Mouse (Mus musculus) layer of hippocampus, postnatal 25 days (tissue): Measurements from ENCODE around the gene Pdk2. TPM values are rescaled to one million over a fixed set of nuclear protein-coding genes. Genes with fewer than 3 reads are reported as not detected.

ENCODE experiments used
- DNase-seq, 2 experiments: peaks; one replicate each; pipeline ENCODE4 v3.0.0; 2022; ENCODE audit warnings: mixed read lengths in 2 of 2, low spot score in 1 of 2; ENCODE audit errors: extremely low spot score in 1 of 2
- total RNA-seq, 2 experiments: library from RNA; stranded (reverse); gene quantifications; 2 replicates each; pipeline ENCODE4 v1.2.3; 2021

Pdk2 gene
- total RNA-seq, 2 experiments from 2014 or later: 114 to 118 TPM

DNA sequence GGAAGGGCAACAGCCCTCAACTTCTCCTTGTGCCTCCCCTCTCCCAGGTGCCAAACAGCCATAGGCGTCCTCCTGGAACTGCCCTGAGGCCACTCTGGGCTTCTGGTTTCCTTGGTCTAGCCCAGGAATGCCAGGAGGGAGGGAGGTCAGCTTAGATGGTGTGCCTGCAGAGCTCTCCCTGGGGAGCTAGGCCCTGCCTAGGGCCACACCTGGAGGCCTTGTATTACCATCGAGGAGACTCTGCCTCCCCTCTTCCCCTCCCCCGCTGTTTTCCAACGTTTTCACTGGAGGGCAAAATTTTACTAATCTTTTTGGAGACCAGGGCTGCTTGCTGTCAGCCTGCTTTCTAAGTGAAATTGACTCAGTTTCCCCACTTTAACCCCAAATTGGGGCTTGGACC is 35.1 kb downstream of the Pdk2 start:
- no peak for DNase-seq

DNA sequence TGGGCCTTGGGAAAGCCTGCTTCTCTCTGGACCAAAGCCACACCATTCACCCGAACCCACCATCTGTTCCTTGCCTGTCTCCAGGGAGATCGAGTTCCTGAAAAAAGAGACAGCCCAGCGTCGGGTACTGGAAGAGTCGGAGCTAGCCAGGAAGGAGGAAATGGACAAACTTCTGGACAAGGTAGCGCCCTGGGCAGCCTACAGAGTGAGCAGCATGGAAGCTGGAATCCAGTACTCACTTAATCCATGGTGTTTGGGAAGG is 36.3 kb downstream of the Pdk2 start:
- no peak for DNase-seq

DNA sequence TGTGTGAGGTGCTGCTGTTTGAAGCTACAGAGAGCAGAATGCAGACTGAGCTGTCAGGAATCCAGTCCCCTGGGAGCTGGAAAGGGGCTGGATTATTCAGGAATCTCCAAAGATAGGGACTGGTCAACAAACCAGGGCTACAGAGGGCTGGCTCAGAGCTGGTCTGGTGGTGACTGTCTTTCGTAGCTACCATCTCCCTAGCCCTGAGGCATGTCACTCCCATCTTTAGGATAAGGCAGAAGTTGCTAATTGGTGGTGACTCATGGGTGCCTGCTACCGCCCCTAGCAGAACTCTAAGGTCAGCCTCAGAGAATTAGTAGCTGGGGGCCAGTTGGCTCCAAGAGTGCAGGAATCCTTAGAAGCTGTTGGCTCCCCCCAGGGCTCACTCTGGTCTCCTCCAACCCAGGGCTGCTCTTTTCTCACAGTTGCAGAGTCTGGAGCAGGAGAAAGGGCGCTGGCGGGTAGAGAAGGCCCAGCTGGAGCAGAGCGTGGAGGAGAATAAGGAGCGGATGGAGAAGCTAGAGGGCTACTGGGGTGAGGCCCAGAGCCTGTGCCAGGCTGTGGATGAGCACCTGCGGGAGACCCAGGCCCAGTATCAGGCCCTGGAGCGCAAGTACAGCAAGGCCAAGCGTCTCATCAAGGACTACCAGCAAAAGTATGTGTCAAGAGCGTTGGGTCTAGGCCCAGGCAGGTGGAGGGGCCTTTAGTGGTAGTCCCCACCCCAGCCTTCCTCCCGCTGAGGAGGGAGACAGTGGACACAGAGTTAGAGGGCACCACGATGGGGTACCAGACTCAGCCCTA is 36.8 kb downstream of the Pdk2 start:
- DNase-seq: no peak

DNA sequence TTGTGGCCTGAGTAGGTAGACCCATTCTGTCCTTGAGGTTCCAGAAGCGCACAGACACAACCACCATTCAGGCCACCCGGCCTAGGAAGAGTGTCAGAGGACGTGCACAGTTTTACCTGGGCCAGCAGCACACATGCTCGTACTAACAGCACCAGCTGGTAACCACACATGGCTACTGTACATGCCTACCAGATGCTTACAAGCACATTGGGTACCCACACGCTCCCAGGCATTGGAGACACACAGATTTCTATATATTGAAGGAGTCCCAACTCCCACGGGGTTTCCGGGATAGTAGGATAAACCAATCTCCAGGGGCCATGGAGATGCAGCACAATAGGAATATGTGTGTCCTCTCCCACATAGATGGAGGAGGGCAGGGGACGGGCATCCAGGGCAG is 38.4 kb downstream of the Pdk2 start:
- DNase-seq: no peak

DNA sequence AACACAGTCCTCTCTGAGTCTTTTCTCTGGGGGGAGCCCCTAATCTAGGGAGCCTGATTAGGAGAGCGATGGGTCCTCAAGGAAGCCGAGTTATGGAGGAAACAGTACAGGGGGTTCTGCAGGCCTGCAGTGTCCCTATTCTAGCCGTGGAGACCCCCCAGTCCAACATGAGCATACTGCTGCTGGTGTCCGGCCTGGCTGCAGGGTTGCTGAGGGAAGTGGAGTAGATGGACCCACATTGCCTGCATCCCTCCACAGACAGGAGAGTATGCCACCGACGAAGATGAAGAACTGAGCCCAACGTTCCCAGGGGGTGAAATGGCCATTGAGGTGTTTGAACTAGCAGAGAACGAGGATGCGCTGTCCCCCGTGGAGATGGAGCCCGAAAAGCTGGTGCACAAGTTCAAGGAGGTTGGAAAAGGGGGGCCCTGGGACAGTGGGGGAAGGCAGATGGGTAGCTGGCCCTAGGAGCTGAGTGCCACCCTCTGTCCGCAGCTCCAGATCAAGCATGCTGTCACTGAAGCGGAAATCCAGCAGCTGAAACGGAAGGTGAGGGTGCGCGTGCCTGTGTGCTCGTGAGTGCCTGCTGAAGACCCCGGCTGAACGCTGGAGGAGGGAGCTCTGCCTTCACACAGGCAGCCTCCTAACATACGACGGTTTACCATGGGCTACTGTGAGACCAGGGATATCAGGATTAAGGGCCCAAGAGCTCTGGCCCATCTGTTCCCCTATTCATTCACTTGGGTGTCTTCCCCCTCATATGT is 39.4 kb downstream of the Pdk2 start:
- DNase-seq: no peak

DNA sequence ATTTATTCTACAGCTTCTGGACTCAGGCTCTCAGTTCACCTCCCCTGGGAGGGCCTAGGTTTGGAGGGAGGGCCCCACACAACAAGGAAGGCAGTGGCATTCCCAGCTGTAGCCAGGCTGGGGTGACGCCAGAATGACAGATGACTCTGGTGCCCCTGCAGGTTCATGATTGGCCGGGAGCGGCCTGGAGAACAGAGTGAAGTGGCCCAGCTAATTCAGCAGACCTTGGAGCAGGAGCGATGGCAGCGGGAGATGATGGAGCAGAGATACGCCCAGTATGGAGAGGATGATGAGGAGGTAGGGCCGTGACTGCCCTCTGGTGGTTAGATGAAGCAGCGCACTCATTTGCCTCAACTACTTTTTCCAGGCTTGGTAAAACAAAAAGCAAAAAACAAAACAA is 40.1 kb downstream of the Pdk2 start:
- DNase-seq: peak in 1 of 2 experiments; percentile 67

DNA sequence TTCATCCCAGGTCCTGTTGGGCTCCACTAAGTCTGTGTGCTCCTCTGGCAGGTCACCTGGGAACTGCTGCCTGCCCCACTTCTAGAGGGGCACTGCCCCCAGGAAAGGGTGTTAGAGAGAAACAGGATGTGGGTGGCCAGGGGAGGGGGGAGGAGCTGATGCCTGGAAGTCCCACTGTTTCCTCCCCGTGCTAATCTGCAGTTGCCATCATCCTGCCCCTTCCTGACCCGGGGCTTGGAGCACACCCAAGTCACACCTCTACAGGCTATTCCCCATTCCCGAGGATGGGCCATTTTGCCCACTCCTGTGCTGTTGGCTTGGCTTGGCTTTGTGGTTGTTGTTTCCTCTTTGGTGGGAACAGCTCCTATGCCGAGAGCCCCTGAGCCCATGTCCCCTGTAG is 40.6 kb downstream of the Pdk2 start:
- no peak for DNase-seq

DNA sequence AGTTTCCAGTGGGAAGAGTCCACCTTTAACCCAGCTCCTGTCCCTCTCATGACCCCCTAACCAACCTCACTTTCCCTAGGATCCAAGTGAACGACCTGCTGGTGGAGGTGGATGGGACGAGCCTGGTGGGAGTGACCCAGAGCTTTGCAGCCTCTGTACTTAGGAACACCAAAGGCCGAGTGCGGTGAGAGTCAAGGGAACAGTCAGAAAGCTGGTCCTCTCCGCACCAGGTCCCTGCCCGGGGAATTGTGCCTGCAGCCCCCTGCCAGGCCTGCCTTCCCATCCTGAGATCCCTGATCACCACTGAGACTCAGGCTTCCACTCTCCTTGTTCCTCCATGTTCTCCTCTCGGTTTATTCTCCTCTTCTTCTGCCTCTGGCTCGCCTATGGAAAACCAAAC is 41.0 kb downstream of the Pdk2 start:
- DNase-seq: no peak

DNA sequence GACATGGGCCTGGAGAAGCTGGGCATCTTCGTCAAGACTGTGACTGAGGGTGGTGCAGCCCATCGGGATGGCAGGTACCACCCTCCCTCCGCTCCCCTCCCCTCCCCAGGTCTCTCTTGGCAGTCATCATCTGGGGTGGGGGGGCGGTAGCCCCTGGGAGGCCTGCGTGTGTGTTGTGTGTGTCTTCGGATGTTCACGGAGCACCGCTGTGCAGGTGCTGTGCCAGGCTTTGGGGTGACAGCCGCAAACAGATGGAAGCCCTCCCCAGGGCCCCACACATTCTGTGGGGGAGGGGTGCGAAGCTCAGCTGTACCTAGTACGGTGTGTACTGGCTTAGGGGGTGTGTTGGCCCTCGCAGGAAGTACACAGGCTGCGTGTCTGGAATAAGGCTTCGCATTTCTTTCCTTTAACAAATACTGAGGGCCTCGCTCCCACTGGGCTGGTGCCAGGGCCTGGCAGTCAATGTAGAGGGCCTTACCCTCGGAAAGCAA is 43.1 kb downstream of the Pdk2 start:
- peak in 1 of 2 experiments; percentile 68 for DNase-seq

DNA sequence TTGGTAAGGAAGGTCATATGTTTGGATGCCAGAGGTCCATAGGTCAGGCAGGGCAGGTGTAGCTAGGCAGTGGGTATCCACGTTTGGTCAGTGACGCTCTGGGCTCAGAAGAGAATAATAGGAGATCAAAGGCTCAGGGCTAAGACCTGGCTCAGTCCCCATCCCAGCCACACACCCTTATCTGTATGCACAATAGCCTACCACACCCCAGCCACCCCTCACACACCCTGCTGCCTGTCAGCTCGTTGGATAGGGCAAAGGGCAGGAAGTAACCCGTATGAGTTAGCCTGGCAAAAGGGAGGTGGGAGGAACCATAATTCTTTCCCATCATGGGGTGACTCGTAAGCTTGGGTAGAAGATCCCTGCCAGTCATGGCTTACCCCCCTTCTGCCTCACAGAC is 43.6 kb downstream of the Pdk2 start:
- no peak for DNase-seq

DNA sequence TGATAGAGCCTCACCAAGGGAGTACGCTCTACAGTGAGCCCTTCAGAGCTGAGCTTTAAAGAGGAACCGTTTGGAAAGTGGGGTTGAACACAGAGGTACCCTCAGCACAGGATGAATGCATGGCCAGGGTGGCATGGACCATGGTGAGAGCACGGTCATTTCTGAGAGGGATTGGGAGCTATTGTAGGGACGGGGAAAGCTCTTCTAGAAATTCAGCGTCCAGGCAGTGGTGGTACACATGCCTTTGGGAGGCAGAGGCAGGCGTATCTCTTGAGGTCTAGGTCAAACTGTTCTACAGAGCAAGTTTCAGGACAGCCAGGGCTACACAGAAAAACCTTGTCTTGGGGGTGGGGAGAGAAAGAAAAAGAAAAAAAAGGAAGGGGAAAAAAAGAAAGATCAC is 44.2 kb downstream of the Pdk2 start:
- no peak for DNase-seq

DNA sequence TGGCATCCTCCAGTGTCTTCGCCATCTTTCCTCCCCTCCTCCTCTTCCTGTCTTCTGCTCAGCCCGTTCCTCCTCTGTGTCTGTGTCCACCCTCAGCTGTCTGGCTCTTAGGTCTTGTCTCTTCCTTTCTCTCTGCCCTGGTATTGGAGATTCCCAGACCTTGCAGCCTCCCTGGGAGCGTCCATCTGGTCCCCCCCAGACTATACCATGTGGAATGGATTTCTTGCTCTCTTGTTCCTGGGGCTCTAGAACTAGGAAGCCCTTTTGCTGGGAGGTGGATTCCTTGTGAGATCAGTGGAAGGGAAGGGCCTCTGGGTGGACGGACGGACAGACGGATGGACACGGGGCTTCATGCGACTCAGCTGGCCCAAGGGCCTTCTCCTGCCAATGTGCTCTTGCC is 45.1 kb downstream of the Pdk2 start:
- DNase-seq: no peak

DNA sequence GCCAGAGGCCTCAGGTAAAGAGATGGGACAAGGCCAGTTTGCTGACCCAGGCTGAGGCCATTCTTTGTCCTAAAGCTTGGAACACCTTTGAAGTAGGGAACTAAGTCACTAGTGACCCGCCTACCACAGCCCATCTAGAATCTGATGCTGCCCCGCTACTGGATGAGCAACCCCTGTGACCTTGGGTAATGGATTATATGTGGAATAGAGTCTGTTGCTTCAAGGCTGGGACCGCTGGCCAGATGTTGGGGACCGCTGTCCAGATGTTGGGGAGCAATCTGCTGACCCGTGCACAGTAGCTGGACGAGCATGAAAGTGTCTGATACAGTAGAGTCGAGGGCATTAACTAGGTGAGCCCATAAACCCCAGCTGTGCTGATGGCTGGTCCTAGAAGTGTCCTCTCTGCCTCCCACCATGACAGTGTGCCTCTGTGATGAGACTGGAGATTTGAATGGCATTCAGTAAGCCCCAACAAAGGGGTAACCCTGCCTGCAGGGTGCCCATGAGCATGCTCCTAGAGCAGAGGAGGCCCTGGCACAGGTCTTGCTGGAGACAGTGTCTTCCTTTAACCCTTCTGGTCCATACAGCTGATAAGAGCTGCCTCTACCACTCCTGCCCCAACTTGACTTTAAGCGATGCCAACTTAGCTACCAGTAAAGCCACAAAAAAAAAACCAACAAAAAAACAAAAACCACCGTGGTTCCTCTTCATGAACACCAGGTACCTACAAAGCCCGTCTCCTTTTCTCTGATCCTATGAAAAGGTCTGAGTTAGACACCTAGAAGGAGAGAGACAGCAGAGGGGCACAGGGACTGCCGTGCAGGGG is 46.0 kb downstream of the Pdk2 start:
- DNase-seq: no peak

DNA sequence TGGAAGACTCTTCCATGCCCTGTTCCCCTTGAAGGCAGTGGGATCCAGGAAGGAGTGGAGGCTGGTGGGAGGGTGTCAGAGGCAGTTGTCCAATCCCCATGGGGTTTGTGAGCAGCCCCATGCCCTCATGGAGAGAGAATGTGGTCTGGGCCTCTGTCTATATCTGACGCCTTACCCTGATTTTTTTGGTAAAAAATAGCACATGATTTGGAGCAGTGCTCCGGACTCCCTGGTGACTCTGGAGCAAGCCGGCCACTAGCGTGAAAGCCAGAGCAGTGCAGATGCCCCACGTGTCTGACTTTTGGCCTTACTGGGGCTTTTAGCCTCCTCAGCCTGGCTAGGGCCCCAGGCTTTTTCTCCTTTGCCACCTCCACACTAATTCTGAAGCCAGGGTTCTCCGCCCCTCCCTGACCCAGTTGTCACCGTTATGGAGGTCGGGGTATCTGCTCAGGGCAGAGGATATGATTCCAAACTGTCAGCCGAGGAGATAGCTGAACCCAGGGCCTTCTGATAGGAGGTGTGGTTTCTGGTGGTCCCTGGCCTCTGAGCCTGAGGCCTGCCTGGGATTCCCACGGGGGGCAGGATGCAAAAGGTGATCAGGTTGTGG is 46.8 kb downstream of the Pdk2 start:
- no peak for DNase-seq

DNA sequence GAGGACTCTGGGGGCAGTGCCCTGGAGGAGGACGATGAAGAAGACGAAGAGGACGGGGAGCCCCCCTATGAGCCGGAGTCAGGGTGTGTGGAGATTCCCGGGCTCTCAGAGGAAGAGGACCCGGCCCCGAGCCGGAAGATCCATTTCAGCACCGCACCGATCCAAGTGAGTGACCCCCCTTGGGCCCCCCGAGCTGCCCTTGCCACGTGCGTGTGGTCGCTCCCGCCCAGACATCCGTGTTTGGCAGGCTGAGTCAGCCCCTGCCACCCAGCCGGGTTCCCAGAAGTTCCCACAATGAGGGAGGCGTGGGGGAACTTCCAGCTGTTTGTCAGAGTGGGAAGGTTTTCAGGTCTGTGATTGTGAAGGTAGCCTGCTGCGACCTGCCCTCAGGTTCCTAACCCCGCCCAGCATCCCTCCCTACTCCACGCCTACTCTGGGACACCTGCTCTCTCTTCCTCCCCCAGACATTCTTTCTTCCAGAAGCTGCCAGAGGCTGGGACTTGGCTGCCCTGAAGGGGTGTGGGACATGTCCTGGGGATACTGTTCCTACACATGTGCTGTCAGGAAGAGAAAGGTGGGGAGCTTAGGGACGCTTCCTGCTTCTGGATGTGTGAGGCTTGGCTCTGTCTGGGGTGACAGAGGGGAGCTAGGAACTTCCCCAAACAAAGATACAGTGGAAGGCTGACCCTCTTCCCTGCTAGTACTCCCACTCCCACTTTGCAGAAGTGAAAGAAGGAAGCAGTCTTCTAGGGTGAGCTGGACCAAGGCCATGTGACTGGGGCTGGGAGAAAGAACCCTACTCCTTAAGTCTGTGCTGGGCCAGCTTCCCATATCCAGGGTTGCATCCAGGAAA is 48.2 kb downstream of the Pdk2 start:
- DNase-seq: peak in 1 of 2 experiments; percentile 26

DNA sequence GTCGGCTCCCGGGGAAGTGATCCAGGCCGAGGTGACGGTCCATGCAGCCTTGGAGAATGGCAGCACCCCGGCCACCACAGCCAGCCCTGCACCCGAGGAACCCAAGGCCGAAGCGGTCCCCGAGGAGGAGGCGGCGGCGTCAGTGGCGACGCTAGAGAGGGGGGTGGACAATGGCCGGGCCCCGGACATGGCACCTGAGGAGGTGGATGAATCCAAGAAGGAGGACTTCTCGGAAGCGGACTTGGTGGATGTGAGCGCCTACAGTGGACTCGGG is 48.7 kb downstream of the Pdk2 start:
- DNase-seq: no peak

DNA sequence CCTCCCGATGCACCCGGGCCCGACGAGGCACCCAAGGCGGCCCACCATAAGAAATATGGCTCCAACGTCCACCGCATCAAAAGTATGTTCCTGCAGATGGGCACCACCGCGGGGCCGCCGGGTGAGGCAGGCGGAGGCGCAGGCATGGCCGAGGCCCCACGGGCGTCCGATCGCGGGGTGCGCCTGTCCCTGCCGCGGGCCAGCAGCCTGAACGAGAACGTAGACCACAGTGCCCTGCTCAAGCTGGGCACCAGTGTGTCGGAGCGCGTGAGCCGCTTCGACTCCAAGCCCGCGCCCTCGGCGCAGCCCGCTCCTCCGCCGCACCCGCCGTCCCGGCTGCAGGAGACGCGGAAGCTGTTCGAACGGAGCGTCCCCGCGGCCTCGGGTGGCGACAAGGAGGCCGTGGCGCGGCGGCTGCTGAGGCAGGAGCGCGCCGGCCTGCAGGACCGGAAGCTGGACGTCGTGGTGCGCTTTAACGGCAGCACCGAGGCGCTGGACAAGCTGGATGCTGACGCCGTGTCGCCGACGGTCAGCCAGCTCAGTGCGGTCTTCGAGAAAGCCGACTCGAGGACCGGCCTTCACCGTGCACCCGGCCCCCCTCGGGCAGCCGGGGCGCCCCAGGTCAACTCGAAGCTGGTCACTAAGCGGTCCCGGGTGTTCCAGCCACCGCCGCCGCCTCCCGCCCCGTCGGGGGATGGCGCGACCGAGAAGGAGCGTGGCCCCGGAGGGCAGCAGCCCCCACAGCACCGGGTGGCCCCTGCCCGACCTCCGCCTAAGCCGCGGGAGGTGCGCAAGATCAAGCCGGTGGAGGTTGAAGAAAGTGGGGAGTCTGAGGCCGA is 49.3 kb downstream of the Pdk2 start:
- no peak for DNase-seq

DNA sequence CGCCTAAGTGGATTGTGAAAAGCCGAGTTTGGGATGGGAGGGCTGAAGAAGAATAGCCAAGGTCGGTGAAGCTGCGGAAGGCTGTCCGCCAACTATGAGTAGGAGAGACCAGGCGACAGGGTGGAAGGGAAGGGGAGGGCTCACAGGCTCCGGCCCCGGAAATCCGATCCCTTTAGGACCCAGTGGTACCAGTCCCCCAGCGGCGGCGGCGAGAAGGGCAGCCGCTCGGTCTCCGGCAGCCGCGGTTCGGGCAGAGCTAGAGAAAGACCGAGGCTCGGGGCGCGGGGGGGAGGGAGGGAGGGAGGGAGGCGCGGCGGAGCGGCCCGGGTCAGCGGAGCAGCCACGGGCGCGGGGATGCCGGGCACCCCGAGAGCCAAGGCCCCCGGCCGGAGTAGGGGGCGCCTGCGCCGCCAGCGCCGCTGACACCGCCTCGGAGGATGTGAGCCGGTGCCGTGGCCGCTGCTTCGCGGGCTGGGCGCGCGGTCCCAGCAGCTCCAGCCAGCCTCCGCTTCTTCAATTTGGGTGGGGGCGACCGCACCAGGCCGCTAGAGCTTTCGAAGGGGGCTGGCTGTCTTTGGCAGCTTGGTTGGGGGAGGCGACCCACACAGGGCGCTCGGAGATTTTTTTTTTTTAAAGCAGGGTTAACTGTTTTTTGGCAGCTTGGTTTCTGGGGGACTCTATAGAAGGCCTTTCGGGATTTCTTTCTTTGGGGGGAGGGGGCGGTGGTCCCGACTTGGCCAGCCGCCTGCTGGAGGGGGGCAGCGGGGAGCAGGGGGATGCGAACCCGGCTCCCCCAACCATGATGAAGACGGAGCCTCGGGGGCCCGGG is 50.2 kb downstream of the Pdk2 start, which contains the start of gene Ppp1r9b:
Gene Ppp1r9b (plus strand): TSS at position 287 of the 829 bp plus-strand sequence.
- DNase-seq: peak; percentile 82 to 87
